Mouse (Mus musculus) right cerebral cortex, postnatal 10 days (tissue): Measurements from ENCODE around the gene Syne2.
"Not testable (repeated sequence)": the region's sequence is repeated elsewhere in the genome, so short reads cannot be mapped to it uniquely, and the experiment has no call there.

Experiments
- DNase-seq, 2 experiments: peaks; one replicate each; pipeline ENCODE4 v3.0.0; 2021; ENCODE audit warnings: low spot score in 2 of 2

Gene Syne2

DNA sequence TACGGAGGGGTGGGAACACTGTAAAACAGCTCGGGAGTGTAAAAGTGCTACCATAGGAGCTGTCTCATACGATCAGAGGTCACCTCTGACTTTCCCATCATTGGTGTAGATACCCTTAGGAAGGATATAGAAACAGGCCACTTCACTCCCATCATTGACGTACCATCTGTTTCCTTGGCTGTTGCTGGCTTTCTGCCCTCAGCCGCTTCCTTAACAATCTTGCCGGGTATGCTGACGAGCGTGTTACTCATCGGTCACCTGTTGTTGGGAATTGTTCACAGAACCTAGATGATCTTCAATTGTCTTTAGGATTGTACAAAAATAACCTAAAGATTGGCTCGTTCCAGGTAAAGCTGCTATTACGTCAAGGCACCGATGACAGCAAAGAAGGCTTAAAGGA, 284.7 kb downstream of the Syne2 start:
- DNase-seq = peak in 1 of 2 experiments; percentile 47

- DNase-seq = no peak
Measured at GRCm38 (mm10) chr12:76104596-76105351, 286.8 kb downstream of the Syne2 start.

- no peak for DNase-seq
Measured at GRCm38 (mm10) chr12:76109646-76110405, 291.9 kb downstream of the Syne2 start.

- DNase-seq = no peak
Measured at GRCm38 (mm10) chr12:76111046-76111445, 293.1 kb downstream of the Syne2 start.

GRCm38 (mm10) chr12:76116577-76116976, 298.6 kb downstream of the Syne2 start:
- no peak for DNase-seq

DNA sequence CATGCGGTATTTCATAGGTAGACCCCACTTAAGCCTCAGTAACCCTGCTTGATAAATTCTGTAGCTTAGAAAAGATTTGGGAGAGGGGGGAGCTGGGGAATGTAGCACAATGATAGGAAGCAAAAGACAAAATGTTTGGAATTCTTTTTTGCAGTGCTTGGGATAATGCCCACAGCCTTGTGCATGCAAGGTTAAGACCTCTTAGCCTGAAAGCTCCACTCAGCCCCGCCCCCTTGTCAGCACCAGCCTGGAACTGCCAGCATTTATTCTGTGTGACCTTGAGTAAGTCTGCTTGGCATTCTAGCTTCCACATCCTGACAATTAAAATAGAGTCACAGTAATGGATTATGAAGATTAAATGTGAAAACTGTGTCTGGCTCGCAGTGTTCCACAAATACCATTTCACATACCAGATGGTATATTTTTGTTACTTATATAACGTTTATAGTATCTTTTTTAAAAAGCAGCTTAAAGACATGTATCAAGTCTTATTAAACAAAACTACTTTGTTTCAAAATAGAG, 299.8 kb downstream of the Syne2 start:
- DNase-seq = no peak

DNA sequence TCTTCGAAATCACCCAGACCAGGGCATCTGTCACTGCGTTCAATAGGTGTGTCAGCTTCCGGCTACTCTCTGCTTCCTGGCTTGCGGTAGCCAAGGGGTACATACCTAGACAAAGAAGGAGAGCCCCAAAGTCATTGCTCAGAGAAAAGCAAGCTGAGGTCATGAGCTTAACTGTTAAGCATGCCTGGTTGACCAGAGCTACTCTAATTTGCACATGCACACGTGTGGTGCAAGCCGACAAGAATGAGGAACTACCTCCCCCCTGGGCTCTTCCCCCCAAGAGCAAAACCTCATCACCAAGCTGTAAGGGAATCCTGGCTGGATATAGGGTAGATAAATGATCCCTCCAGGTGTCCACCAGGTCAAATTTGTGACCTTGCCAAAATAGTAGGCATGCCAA, 305.3 kb downstream of the Syne2 start:
- no peak for DNase-seq

- no peak for DNase-seq
Measured at GRCm38 (mm10) chr12:76128306-76128705, 310.4 kb downstream of the Syne2 start.

DNA sequence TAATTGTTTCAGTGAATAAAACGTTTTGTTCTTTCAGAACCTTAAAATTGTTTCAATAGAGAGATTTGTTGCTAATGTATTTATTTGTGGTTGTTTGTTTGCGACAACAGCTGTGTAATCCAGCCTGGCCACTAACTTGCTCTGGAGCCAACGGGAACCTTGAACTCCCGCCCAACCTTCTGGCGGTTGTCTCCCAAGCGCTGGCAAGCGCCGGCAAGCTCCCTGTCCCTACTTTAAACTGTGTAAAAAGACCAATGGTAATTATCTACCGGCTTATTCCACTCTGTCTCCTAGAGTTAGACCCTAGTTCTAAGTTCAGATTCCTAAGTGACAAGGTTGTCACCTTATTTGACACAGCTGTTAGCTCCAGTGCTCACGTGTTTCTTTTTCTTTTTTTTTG, 310.9 kb downstream of the Syne2 start:
- DNase-seq = no peak

- no peak for DNase-seq
Measured at GRCm38 (mm10) chr12:76130281-76130680, 312.3 kb downstream of the Syne2 start.

DNA sequence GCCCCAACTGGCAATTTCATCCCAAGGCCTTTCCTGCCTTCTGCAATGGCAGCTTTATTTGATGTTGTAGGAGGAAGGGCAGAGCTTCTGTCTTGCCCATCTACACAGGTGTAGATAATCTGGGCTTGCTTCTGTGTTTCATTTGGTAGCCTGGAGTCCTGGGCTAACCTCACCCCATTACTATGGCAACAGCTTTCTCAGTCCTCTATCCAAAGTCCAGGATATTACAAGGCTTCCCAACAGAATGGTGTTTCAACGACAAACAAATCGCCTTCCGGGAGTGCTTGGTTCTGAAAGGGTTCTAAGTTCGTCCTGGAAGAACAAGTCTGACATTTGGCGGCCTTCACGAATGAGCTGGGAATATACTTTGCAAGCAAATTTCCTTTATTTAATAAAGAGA, 313.0 kb downstream of the Syne2 start:
- no peak for DNase-seq

DNA sequence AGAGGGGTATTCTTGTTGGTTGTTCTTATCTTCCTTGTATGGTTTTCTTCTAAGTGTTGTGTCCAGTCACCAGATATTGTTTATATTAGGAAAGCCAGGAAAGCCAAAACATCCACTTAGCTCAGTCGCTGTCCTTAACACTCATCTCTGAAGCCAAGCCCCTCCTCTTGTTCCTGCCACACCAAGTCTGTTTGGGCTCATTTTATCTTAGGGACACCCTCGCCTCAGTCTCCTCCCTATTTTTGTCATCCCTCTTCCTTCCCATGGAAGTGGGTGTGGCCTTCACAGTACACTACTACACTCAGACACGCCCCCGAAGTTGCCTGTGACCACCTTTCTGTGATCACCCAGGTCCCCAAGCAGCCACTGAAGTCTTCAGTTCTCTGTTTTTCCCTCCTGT, 314.7 kb downstream of the Syne2 start:
- no peak for DNase-seq

DNA sequence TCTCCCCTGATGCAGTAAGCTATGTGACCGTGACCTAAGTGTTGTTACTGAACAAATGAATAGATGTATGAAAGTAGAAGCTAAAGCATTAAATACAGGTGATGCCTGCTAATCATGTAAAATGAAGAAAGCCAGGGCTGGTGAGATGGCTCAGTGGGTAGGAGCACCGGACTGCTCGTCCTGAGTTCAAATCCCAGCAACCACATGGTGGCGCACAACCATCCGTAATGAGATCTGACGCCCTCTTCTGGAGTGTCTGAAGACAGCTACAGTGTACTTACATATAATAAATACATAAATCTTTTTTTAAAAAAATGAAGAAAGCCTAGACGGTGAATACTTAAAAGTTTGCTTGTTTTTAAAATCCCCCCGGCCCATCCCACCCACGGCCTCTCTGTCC, 315.1 kb downstream of the Syne2 start:
- not testable (repeated sequence) for DNase-seq

GRCm38 (mm10) chr12:76136701-76137100, 318.8 kb downstream of the Syne2 start:
- DNase-seq = no peak

- DNase-seq = not testable (repeated sequence)
Measured at GRCm38 (mm10) chr12:76152389-76152788, 334.5 kb downstream of the Syne2 start.
